In genomic region chr4:102272749-102273148, GRCm38 (mm10) we compare ENCODE assay signal across 25 mouse cellular contexts.
DNase-seq lines count a peak whose midpoint lies in the region; ATAC-seq and TF ChIP-seq lines count a peak whose summit lies in the region.
"Had no signal": no experiment of that assay in that cellular context is flagged by ENCODE, and none has a peak within 500 bp of the region (broad histone marks: within the 10 kb centered on the region; RNA-seq: fewer than 3 reads in every experiment).

No protein-coding gene starts in this region.

- H3K4me3 ChIP-seq in cortical plate, adult 2 months (ENCODE audit: insufficient read depth, low read length): no peak overlapping the region
- H3K4me3 ChIP-seq: forebrain, embryonic 10.5 days; forebrain, embryonic 13.5 days; gastrocnemius, adult 2 months; heart, embryonic 12.5 days; heart, embryonic 15.5 days had no signal

- no peak for TF ChIP-seq CTCF in cortical plate, adult 2 months (IDR thresholded peaks at IDR 0.05; ENCODE audit: extremely low read depth, insufficient read depth, low read length)

- no peak for DNase-seq in lung, postnatal 14 days
- no peak for DNase-seq in right cerebral cortex, postnatal 36 days (ENCODE audit: low spot score in 2 of 2)
- DNase-seq in ovary, postnatal 10 days (ENCODE audit: low spot score): no peak
- DNase-seq: adrenal gland, adult 2 months; adrenal gland, postnatal 14 days; cerebellum, adult 11 months; cerebellum, adult 8-10 months; cerebellum, postnatal 10 days; gastrocnemius, adult 2 months; gastrocnemius, postnatal 14 days; heart, adult 18-20 months; heart, postnatal 10 days; heart, postnatal 36 days had no signal

- H3K27ac ChIP-seq in cortical plate, adult 2 months (ENCODE audit: insufficient read depth, low read length): peak overlapping the region; percentile 73; the same call in 1 of the 2 replicates
- H3K27ac ChIP-seq: forebrain, embryonic 10.5 days; forebrain, embryonic 13.5 days; gastrocnemius, adult 2 months; heart, embryonic 15.5 days; hindbrain, embryonic 14.5 days; hindbrain, postnatal 0 days had no signal

- no peak for TF ChIP-seq POLR2A in cortical plate, adult 2 months (IDR thresholded peaks at IDR 0.05; ENCODE audit: extremely low read depth, insufficient read depth, low read length)

- peaks cover 3% of the 10 kb centered on the region; the same call in 1 of the 2 replicates for H3K4me1 ChIP-seq in cortical plate, adult 2 months (ENCODE audit: control insufficient read depth, insufficient read depth, low read length)
- H3K4me1 ChIP-seq: forebrain, embryonic 10.5 days; forebrain, embryonic 13.5 days had no signal

- peak; percentile 71 for ATAC-seq in common myeloid progenitor, adult 5-6 weeks (replicated peaks; ENCODE audit: low read depth, poor library complexity, severe bottlenecking)
- 0 out of 2 replicates have a peak, but pooled peaks have one; percentile 18 for ATAC-seq in megakaryocyte, adult 5-6 weeks (ENCODE audit: poor library complexity, severe bottlenecking)
- ATAC-seq: CD4-positive, CD25-positive, alpha-beta regulatory T cell, adult 4 months; forebrain, embryonic 13.5 days; forebrain, embryonic 16.5 days; hindbrain, postnatal 0 days; inflammation-experienced regulatory T-cells, adult 6 months had no signal
